Mouse (Mus musculus) myocyte (in vitro differentiated cells): ENCODE measurements at regions not wholly inside any gene's neighbourhood (a gene's known extent, or its start where the extent isn't known, plus 50 kb on each side); places are given as distances from the start of the nearest gene placed in this dataset.

ENCODE experiments used
- H3K27me3 ChIP-seq: one replicate; pipeline ENCODE4 v1.6.1; 2011; ENCODE audit not compliant: control insufficient read depth, insufficient read depth, insufficient read length
- H3K36me3 ChIP-seq: one replicate; pipeline ENCODE4 v1.6.1; 2011; ENCODE audit not compliant: control insufficient read depth, insufficient read depth
- H3K4me2 ChIP-seq: one replicate; pipeline ENCODE4 v1.6.1; 2011; ENCODE audit warnings: low read depth, control low read depth
- H3K4me3 ChIP-seq: one replicate; pipeline ENCODE4 v1.5.1; 2011; ENCODE audit warnings: mild to moderate bottlenecking, control low read depth, moderate library complexity
- H3K79me2 ChIP-seq: one replicate; pipeline ENCODE4 v1.6.1; 2011; ENCODE audit not compliant: control insufficient read depth, insufficient read depth
- H3ac ChIP-seq: one replicate; pipeline ENCODE4 v1.6.1; 2011; ENCODE audit not compliant: control insufficient read depth, insufficient read length
- CEBPB ChIP-seq: IDR thresholded peaks from 2 replicates; pipeline ENCODE4 v1.6.1; 2011; ENCODE audit warnings: mild to moderate bottlenecking, moderate library complexity; ENCODE audit not compliant: poor library complexity, insufficient read depth, severe bottlenecking
- E2F4 ChIP-seq: IDR thresholded peaks from one replicate; pipeline ENCODE4 v1.6.1; 2011; ENCODE audit warnings: mild to moderate bottlenecking, control low read depth, moderate library complexity; ENCODE audit not compliant: insufficient read depth
- MAX ChIP-seq: IDR thresholded peaks from one replicate; pipeline ENCODE4 v1.6.1; 2011; ENCODE audit warnings: low read depth, mild to moderate bottlenecking, control low read depth
- MYOD1 ChIP-seq, 3 experiments: IDR thresholded peaks; one replicate each; pipeline ENCODE4 v1.6.1; 2011; ENCODE audit warnings: control low read depth in 2 of 3, low read depth in 2 of 3, mild to moderate bottlenecking in 2 of 3, moderate library complexity in 1 of 3; ENCODE audit not compliant: insufficient read length in 2 of 3, control insufficient read depth in 1 of 3
- MYOG ChIP-seq, 3 experiments: IDR thresholded peaks; one replicate each; pipeline ENCODE4 v1.6.1; 2011; ENCODE audit warnings: control low read depth in 2 of 3, low read depth in 2 of 3, mild to moderate bottlenecking in 2 of 3; ENCODE audit not compliant: insufficient read length in 2 of 3, control insufficient read depth in 1 of 3, insufficient read depth in 1 of 3
- POLR2A ChIP-seq: IDR thresholded peaks from one replicate; pipeline ENCODE4 v1.6.1; 2011; ENCODE audit warnings: low read depth, mild to moderate bottlenecking, control low read depth, moderate library complexity; ENCODE audit not compliant: insufficient read length
- POLR2AphosphoS2 ChIP-seq: IDR thresholded peaks from one replicate; pipeline ENCODE4 v1.6.1; 2011; ENCODE audit warnings: low read depth, control low read depth; ENCODE audit not compliant: insufficient read length
- REST ChIP-seq: IDR thresholded peaks from one replicate; pipeline ENCODE4 v1.6.1; 2011; ENCODE audit warnings: mild to moderate bottlenecking, control low read depth, moderate library complexity; ENCODE audit not compliant: insufficient read depth, insufficient read length
- SRF ChIP-seq: IDR thresholded peaks from one replicate; pipeline ENCODE4 v1.6.1; 2011; ENCODE audit warnings: low read depth; ENCODE audit not compliant: control insufficient read depth, insufficient read length
- TCF12 ChIP-seq: IDR thresholded peaks from one replicate; pipeline ENCODE4 v1.6.1; 2011; ENCODE audit warnings: mild to moderate bottlenecking, control low read depth; ENCODE audit not compliant: poor library complexity, insufficient read depth, severe bottlenecking
- TCF3 ChIP-seq: IDR thresholded peaks from one replicate; pipeline ENCODE4 v1.6.1; 2011; ENCODE audit warnings: low read depth, control low read depth; ENCODE audit not compliant: insufficient read length
- USF1 ChIP-seq: IDR thresholded peaks from one replicate; pipeline ENCODE4 v1.6.1; 2011; ENCODE audit warnings: low read depth, mild to moderate bottlenecking, control low read depth, moderate library complexity

GRCm38 (mm10) chr14:105417967-105418366 lies 159.6 kb downstream of the Ndfip2 start:
- no peaks in the 10 kb centered on the region for H3K79me2 ChIP-seq
- TF ChIP-seq MYOD1 (IDR thresholded peaks at IDR 0.05; ENCODE audit: control insufficient read depth in 1 of 3, insufficient read length in 2 of 3, low read depth in 2 of 3) (peak in 1 of 3 experiments; percentile 17), REST (no peak), TCF3 (no peak), TCF12 (no peak)
- H3K36me3 ChIP-seq = no peaks in the 10 kb centered on the region
- H3ac ChIP-seq = no peak overlapping the region
- peak overlapping the region; percentile 32 for H3K4me2 ChIP-seq
- H3K4me3 ChIP-seq = no peak overlapping the region
- no peaks in the 10 kb centered on the region for H3K27me3 ChIP-seq

- no peak overlapping the region for H3K4me3 ChIP-seq
- no peaks in the 10 kb centered on the region for H3K79me2 ChIP-seq
- peak overlapping the region; percentile 32 for H3K4me2 ChIP-seq
- H3K27me3 ChIP-seq = no peaks in the 10 kb centered on the region
- TF ChIP-seq MAX (no peak), USF1 (no peak), E2F4 (no peak), CEBPB (no peak), MYOD1 (IDR thresholded peaks at IDR 0.05; ENCODE audit: control insufficient read depth in 1 of 3, insufficient read length in 2 of 3, low read depth in 2 of 3) (no peak), REST (no peak), MYOG (IDR thresholded peaks at IDR 0.05; ENCODE audit: control insufficient read depth in 1 of 3, insufficient read depth in 1 of 3, insufficient read length in 2 of 3, low read depth in 2 of 3) (no peak), POLR2A (no peak), TCF12 (no peak), SRF (no peak), TCF3 (no peak), POLR2AphosphoS2 (no peak)
- H3K36me3 ChIP-seq = no peaks in the 10 kb centered on the region
- no peak overlapping the region for H3ac ChIP-seq
Measured at GRCm38 (mm10) chr14:105417458-105417960, 159.1 kb downstream of the Ndfip2 start.

DNA sequence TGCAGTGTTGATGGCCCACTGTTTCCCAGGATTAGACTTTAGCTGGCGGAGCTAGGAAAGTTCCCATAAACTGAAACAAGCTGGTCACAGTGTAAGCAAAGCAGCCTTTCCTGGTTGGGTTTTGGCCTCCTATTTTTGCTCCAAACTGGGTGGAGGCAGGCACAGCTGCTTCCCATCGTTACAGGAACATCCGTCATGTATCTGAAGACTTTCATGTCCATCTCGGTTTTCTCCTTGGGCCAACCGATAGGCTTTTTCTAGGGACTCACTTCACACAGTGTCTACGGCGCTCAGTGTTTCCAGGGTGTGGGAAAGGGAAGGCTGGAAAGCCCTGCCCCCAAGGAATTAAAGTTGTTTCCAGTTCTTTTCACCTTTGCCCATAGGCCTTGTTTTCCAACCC lies 158.6 kb downstream of the Ndfip2 start:
- TF ChIP-seq MYOD1 (IDR thresholded peaks at IDR 0.05; ENCODE audit: control insufficient read depth in 1 of 3, insufficient read length in 2 of 3, low read depth in 2 of 3) (peak in 2 of 3 experiments; percentile 51 to 74), TCF12 (peak; percentile 7), MYOG (IDR thresholded peaks at IDR 0.05; ENCODE audit: control insufficient read depth in 1 of 3, insufficient read depth in 1 of 3, insufficient read length in 2 of 3, low read depth in 2 of 3) (peak in 2 of 3 experiments; percentile 21 to 65), POLR2A (no peak)
- H3K4me3 ChIP-seq = no peak overlapping the region
- H3ac ChIP-seq = no peak overlapping the region
- H3K36me3 ChIP-seq = no peaks in the 10 kb centered on the region
- H3K79me2 ChIP-seq = no peaks in the 10 kb centered on the region
- H3K27me3 ChIP-seq = no peaks in the 10 kb centered on the region
- peak overlapping the region; percentile 32 for H3K4me2 ChIP-seq

- Histone ChIP-seq H3K79me2 (no peaks in the 10 kb centered on the region), H3K4me2 (peak overlapping the region; percentile 14), H3K27me3 (no peaks in the 10 kb centered on the region), H3K36me3 (no peaks in the 10 kb centered on the region), H3K4me3 (no peak overlapping the region), H3ac (no peak overlapping the region)
- TF ChIP-seq E2F4 (no peak), TCF3 (no peak)
Measured at GRCm38 (mm10) chr14:105404662-105405061, 146.3 kb downstream of the Ndfip2 start.

DNA sequence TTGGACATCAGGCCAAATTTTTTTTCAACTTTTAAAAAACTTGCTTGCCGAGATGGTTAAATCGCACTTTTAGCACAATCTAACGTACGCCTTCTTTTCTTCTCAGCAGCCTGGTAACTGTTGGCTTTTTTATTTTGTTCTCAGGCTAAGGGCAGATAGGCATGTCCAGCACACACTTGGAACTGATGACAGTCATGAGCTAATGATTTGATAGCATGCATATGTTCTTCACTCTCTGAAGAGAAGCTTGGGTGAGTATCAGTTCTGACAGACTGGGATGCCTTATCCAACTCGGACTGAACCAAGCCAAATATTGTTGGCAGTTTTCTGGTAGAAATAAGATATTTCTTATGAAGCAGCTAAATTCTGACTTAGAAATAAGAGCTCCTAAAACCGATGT lies 145.9 kb downstream of the Ndfip2 start:
- TF ChIP-seq MAX = no peak
- Histone ChIP-seq H3K4me3 (no peak overlapping the region), H3K79me2 (no peaks in the 10 kb centered on the region), H3K4me2 (peak overlapping the region; percentile 14), H3ac (no peak overlapping the region), H3K27me3 (no peaks in the 10 kb centered on the region), H3K36me3 (no peaks in the 10 kb centered on the region)

DNA sequence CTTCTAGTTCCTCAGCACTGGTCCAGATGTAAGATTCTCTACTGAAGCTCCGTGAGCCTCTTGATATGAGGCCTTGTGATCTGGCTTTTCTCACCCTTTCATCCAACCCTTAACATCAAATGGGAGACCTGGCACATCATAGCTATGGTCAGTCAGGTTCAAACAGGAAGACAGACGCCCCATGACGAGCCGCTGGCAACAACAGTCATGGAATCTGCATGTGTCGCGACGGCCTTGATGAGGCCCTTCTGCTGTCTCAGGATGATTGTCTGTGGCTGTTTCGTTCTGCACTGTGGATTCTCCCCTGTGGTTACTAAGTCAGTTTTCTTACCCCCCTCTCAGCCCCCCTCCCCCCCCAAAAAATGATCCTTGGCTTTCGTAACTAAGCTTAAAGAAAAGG lies 144.9 kb downstream of the Ndfip2 start:
- Histone ChIP-seq H3K4me2 (no peak overlapping the region), H3K27me3 (no peaks in the 10 kb centered on the region), H3K4me3 (no peak overlapping the region), H3K36me3 (no peaks in the 10 kb centered on the region), H3ac (no peak overlapping the region), H3K79me2 (no peaks in the 10 kb centered on the region)
- no peak for TF ChIP-seq E2F4
- no peak for TF ChIP-seq MAX
- TF ChIP-seq TCF12 = no peak
- no peak for TF ChIP-seq TCF3
- no peak for TF ChIP-seq CEBPB
- TF ChIP-seq SRF = no peak
- no peak for TF ChIP-seq REST
- TF ChIP-seq MYOD1 (IDR thresholded peaks at IDR 0.05; ENCODE audit: control insufficient read depth in 1 of 3, insufficient read length in 2 of 3, low read depth in 2 of 3) = no peak
- TF ChIP-seq MYOG (IDR thresholded peaks at IDR 0.05; ENCODE audit: control insufficient read depth in 1 of 3, insufficient read depth in 1 of 3, insufficient read length in 2 of 3, low read depth in 2 of 3) = no peak
- TF ChIP-seq USF1 = no peak
- no peak for TF ChIP-seq POLR2A
- no peak for TF ChIP-seq POLR2AphosphoS2
